Mouse (Mus musculus): ENCODE results near the gene Naa80.

GRCm38 (mm10) chr9:107612191-107612944 is 33.7 kb downstream of the Naa80 start:
- TF ChIP-seq POLR2A (IDR thresholded peaks at IDR 0.05; ENCODE audit: borderline replicate concordance, low read depth, low read length) (0 out of 2 replicates have a peak, but pooled peaks have one; percentile 66), CTCF (IDR thresholded peaks at IDR 0.05; ENCODE audit: low read depth, low read length) (peak; percentile 56)

Measured in bone marrow macrophage, adult 2 months (primary cell).